Mouse (Mus musculus): Measurements from ENCODE around the gene Rdh5. TPM values are rescaled to one million over a fixed set of nuclear protein-coding genes. Genes with fewer than 3 reads are reported as not detected.

Rdh5 gene
- total and polyA plus RNA-seq, 2 experiments from 2014 or later, result 8.8 to 10.5 TPM

GRCm38 (mm10) chr10:128960142-128960541 is 37.5 kb upstream of the Rdh5 start:
- no peak overlapping the region for H3K27ac ChIP-seq (ENCODE audit: low read depth, low read length)
- no peak for DNase-seq (ENCODE audit: low spot score)
- H3K36me3 ChIP-seq (ENCODE audit: insufficient read depth, low read length), result no peaks in the 10 kb centered on the region
- no peak overlapping the region for H3K4me2 ChIP-seq (ENCODE audit: low read depth, low read length, poor library complexity, severe bottlenecking)
- no peaks in the 10 kb centered on the region for H3K9me3 ChIP-seq (ENCODE audit: low read length)
- H3K4me3 ChIP-seq (ENCODE audit: low read depth, low read length), result no peak overlapping the region
- no peak overlapping the region for H3K9ac ChIP-seq (replicated peaks; ENCODE audit: low read length, poor library complexity, severe bottlenecking)
- TF ChIP-seq CTCF (IDR thresholded peaks at IDR 0.05), result no peak
- ATAC-seq (ENCODE audit: low FRiP score), result no peak
- WGBS, result 82% methylated on average over 4 of the region's 4 CpGs
- H3K4me1 ChIP-seq (ENCODE audit: insufficient read depth, low read length), result no peaks in the 10 kb centered on the region
- H3K27me3 ChIP-seq (ENCODE audit: insufficient read depth, low read length), result no peaks in the 10 kb centered on the region

- no peak for TF ChIP-seq CTCF (IDR thresholded peaks at IDR 0.05)
Measured at GRCm38 (mm10) chr10:128958340-128958739, 35.7 kb upstream of the Rdh5 start.

GRCm38 (mm10) chr10:128950208-128950887 is 27.7 kb upstream of the Rdh5 start:
- no peak for ATAC-seq (ENCODE audit: low FRiP score)
- H3K4me3 ChIP-seq (ENCODE audit: low read depth, low read length), result no peak overlapping the region

More at GRCm38 (mm10) chr10:128958340-128958739, 35.7 kb upstream of the Rdh5 start:
- ATAC-seq (ENCODE audit: low FRiP score) (no peak), DNase-seq (ENCODE audit: low spot score) (no peak)
- Histone ChIP-seq H3K27ac (ENCODE audit: low read depth, low read length) (no peak overlapping the region), H3K9me3 (ENCODE audit: low read length) (no peaks in the 10 kb centered on the region), H3K4me2 (ENCODE audit: low read depth, low read length, poor library complexity, severe bottlenecking) (no peak overlapping the region), H3K36me3 (ENCODE audit: insufficient read depth, low read length) (no peaks in the 10 kb centered on the region), H3K27me3 (ENCODE audit: insufficient read depth, low read length) (no peaks in the 10 kb centered on the region), H3K4me1 (ENCODE audit: insufficient read depth, low read length) (no peaks in the 10 kb centered on the region), H3K9ac (replicated peaks; ENCODE audit: low read length, poor library complexity, severe bottlenecking) (no peak overlapping the region), H3K4me3 (ENCODE audit: low read depth, low read length) (no peak overlapping the region)
- 82% methylated on average over 10 of the region's 10 CpGs for WGBS

GRCm38 (mm10) chr10:128947496-128947895 is 24.8 kb upstream of the Rdh5 start:
- Histone ChIP-seq H3K9me3 (ENCODE audit: low read length) (no peaks in the 10 kb centered on the region), H3K27me3 (ENCODE audit: insufficient read depth, low read length) (no peaks in the 10 kb centered on the region; the same call in 1 of the 2 replicates), H3K4me1 (ENCODE audit: insufficient read depth, low read length) (no peaks in the 10 kb centered on the region), H3K27ac (ENCODE audit: low read depth, low read length) (no peak overlapping the region), H3K9ac (replicated peaks; ENCODE audit: low read length, poor library complexity, severe bottlenecking) (no peak overlapping the region), H3K36me3 (ENCODE audit: insufficient read depth, low read length) (no peaks in the 10 kb centered on the region), H3K4me3 (ENCODE audit: low read depth, low read length) (no peak overlapping the region), H3K4me2 (ENCODE audit: low read depth, low read length, poor library complexity, severe bottlenecking) (no peak overlapping the region)
- TF ChIP-seq CTCF (IDR thresholded peaks at IDR 0.05), result no peak
- WGBS, result 91% methylated on average over 4 of the region's 4 CpGs
- no peak for DNase-seq (ENCODE audit: low spot score)
- no peak for ATAC-seq (ENCODE audit: low FRiP score)

More at GRCm38 (mm10) chr10:128950208-128950887, 27.7 kb upstream of the Rdh5 start:
- Histone ChIP-seq H3K27ac (ENCODE audit: low read depth, low read length) (no peak overlapping the region), H3K36me3 (ENCODE audit: insufficient read depth, low read length) (no peaks in the 10 kb centered on the region), H3K4me1 (ENCODE audit: insufficient read depth, low read length) (no peaks in the 10 kb centered on the region), H3K4me2 (ENCODE audit: low read depth, low read length, poor library complexity, severe bottlenecking) (no peak overlapping the region), H3K9me3 (ENCODE audit: low read length) (no peaks in the 10 kb centered on the region), H3K9ac (replicated peaks; ENCODE audit: low read length, poor library complexity, severe bottlenecking) (no peak overlapping the region), H3K27me3 (ENCODE audit: insufficient read depth, low read length) (no peaks in the 10 kb centered on the region; the same call in 1 of the 2 replicates)
- WGBS, result 75% methylated on average over 16 of the region's 16 CpGs
- TF ChIP-seq CTCF (IDR thresholded peaks at IDR 0.05), result no peak
- DNase-seq (ENCODE audit: low spot score), result no peak

GRCm38 (mm10) chr10:128945675-128946074 is 23.0 kb upstream of the Rdh5 start:
- no peaks in the 10 kb centered on the region for H3K9me3 ChIP-seq (ENCODE audit: low read length)
- TF ChIP-seq CTCF (IDR thresholded peaks at IDR 0.05), result peak; percentile 68
- peak; percentile 47 for DNase-seq (ENCODE audit: low spot score)
- H3K36me3 ChIP-seq (ENCODE audit: insufficient read depth, low read length), result no peaks in the 10 kb centered on the region
- H3K4me1 ChIP-seq (ENCODE audit: insufficient read depth, low read length), result no peaks in the 10 kb centered on the region
- no peak overlapping the region for H3K4me2 ChIP-seq (ENCODE audit: low read depth, low read length, poor library complexity, severe bottlenecking)
- no peak overlapping the region for H3K27ac ChIP-seq (ENCODE audit: low read depth, low read length)
- ATAC-seq (ENCODE audit: low FRiP score), result no peak
- H3K27me3 ChIP-seq (ENCODE audit: insufficient read depth, low read length), result no peaks in the 10 kb centered on the region; the same call in 1 of the 2 replicates
- H3K9ac ChIP-seq (replicated peaks; ENCODE audit: low read length, poor library complexity, severe bottlenecking), result no peak overlapping the region
- no peak overlapping the region for H3K4me3 ChIP-seq (ENCODE audit: low read depth, low read length)
- WGBS, result 20% methylated on average over 3 of the region's 3 CpGs

- ATAC-seq (ENCODE audit: low FRiP score), result no peak
- Histone ChIP-seq H3K36me3 (ENCODE audit: insufficient read depth, low read length) (no peaks in the 10 kb centered on the region), H3K4me1 (ENCODE audit: insufficient read depth, low read length) (no peaks in the 10 kb centered on the region), H3K4me2 (ENCODE audit: low read depth, low read length, poor library complexity, severe bottlenecking) (no peak overlapping the region), H3K4me3 (ENCODE audit: low read depth, low read length) (no peak overlapping the region), H3K27ac (ENCODE audit: low read depth, low read length) (no peak overlapping the region), H3K9me3 (ENCODE audit: low read length) (no peaks in the 10 kb centered on the region), H3K9ac (replicated peaks; ENCODE audit: low read length, poor library complexity, severe bottlenecking) (no peak overlapping the region), H3K27me3 (ENCODE audit: insufficient read depth, low read length) (no peaks in the 10 kb centered on the region)
- DNase-seq (ENCODE audit: low spot score), result no peak
- TF ChIP-seq CTCF (IDR thresholded peaks at IDR 0.05), result no peak
- WGBS, result 79% methylated on average over 10 of the region's 10 CpGs
Measured at GRCm38 (mm10) chr10:128940475-128941061, 17.9 kb upstream of the Rdh5 start.

Data from midbrain, postnatal 0 days (tissue).